Mouse (Mus musculus): ENCODE measurements at regions not wholly inside any gene's neighbourhood (a gene's known extent, or its start where the extent isn't known, plus 50 kb on each side); places are given as distances from the start of the nearest gene placed in this dataset.
A peak's percentile ranks its signal among the peaks of the same experiment; 100 is the strongest.

DNA sequence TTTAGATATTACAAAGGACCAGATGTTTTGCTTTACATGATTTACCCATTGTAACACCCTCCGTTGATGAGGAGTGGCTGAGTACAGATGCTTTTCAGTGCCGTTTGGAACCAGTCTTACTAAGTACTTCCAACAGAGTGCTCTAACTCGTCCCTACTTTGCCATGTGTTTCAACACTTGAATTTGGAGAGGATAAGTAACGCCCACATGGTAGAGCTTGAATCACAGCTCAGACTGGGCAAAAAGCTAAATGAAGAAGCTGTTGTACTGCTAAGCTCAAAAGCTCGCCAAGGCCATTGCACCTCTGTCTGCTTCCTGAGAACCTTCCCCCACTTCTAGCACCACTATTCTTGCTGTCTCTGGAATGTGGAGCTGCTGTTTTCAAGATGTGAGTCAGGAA is 471.1 kb downstream of the Nfib start:
- DNase-seq: no peak

DNA sequence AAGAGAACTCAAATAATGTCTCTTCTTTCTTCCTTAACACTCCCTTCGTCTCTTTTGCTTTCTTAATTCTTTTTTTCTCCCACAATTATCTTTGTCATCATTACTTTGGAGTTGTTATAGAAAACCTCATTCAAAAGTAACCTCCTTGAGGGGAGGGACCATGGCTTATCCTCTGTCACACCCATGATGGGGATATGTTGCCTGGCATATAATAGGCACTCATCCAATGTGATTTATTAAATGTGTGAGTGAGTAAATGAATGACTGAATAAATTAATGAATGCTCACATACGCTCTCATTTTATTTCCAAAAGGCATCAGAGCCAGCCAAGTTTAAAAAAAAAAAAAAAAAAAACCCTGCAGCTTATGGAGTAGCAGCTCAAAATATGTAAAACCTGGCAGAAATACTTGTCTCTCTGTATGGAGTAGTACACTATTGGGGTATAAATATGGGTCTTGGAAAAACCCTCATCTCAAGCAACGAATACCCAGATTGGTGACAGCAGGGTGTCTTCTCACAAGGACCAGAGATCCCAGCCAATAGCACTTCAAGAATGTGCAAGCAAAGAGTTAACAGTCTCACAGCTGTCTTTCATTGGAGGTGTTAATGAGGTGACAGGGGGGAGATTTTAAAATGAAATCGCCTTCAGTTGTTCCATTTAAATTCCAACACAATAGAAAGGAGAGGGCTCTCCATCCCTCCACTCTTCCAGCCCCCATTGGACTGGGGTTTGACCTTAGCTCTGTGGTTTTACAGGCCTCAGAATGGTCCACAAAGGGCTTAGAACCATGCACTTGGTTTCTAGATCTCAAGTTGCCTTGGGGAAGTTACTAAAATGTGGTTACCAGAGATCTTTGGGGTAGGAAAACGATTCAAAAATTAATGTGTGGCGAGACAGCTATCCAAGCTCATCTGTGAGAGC is 479.1 kb downstream of the Nfib start:
- DNase-seq: no peak

DNA sequence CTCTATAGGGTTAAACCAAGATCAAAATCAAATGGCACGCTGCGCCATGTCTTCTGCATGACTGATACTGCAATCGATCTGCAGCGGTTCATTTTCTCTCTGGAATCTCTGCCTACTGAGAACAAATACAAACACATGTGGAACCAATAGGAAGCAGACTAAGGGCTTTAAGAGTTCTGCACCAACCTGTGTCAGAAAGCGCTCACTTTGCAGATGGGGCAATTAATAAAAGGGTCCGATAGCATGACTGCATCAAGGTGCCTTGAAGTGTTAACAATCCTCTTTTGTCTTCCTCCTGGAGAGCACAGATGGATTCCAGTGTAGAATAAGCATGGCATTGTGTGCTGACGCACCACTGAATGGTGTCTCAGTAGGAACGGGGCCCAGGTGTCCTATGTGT is 484.8 kb downstream of the Nfib start:
- no peak for DNase-seq

DNA sequence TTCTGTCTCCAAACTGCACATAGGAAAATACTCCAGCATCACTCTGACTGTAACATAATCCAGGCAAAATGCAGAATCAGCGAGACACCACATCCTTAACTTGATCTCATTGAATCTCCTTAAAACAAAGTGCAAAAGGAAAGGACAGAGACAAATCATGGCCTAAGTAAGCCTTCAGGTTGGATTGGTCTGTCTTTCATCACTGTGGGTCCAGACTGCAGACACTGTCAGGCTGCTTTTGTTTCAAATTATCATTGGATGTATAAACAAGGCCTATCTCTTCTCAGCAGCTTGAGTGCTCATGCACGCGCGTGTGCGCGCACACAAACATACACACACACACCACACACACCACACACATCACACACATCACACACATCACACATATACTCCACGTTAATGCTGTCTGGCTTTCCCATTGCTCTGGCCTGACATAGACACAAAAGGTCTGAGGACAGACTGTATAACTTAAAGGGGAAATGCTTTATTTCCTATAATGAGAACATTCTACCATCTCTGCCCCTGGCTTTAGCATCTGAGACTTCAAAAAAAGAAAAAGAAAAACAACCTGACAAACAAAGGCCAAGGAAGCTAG is 485.3 kb downstream of the Nfib start:
- no peak for DNase-seq

DNA sequence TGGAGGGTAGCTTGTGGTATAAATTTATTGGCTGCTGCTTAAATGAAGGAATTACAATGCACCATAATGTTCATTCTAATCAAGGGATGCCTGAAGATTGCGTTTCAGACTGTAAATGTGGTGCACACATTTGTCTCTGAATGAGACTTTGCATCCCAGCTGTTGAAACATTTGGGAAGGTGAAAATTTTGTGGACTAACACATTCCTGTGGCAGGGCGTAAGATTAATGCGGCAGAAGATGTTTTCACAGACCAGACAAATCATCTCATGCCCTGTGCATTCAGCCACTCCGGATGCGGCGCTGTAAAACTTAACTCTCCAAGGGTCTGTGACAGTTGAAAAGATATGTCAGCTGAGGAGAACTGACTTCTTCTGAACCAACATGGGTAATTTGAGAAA is 486.9 kb downstream of the Nfib start:
- DNase-seq: no peak

DNA sequence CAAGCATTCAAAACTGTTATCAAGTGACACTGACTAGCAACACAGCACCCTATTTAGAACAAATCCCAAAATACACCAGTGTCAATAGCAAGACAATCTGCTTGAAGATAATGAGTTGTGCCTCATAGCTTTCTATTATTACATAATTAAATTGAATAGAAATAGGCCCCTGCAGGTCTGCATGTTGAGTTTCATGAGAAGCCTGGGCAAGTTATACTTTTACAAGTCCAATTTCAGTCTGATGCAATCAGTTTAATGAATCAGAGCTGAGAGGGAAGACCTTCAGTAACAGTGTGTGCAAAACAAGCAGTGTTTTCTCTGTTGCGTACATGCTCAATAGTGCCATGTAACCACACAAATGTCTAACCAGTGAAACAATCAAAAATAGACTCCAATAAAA is 498.5 kb downstream of the Nfib start:
- no peak for DNase-seq

DNA sequence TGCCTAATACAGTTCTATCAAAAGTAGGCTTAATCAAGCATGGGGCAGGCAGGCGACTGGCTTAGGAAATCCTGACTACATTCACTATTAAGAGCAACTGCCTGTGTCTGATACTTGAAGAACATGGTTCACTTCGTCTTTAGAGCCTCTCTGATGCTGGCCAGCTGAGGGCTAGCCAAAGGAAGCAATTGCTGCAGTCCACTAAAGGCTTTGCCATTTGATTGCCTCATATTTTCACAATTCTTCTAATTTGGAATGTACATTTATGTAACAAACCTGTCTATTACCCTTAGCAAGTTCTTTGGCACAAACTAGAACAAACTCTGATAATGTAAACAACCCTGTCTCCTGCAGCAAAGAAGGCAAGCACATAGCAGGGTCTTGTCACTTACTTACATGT is 505.2 kb downstream of the Nfib start:
- DNase-seq: peak; percentile 44 to 53

DNA sequence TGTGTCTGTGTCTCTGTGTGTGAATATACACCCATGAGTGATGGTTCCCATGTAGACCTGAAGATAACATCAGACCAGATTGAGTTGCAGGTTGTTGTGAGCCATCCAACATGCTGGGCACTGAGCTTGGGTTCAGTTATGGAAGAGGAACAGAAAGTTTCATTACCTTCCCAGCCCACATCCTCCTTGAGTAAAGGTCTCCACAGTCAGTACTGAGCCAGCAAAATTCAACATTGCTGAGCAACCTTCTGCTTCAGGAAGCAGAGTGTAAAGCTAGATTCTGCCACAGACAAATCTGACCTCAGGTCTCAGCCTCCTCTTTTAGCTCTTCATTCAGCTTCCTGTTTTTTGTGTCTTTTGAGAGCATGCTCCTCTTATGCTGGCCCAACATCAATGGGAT is 506.4 kb downstream of the Nfib start:
- DNase-seq: no peak

DNA sequence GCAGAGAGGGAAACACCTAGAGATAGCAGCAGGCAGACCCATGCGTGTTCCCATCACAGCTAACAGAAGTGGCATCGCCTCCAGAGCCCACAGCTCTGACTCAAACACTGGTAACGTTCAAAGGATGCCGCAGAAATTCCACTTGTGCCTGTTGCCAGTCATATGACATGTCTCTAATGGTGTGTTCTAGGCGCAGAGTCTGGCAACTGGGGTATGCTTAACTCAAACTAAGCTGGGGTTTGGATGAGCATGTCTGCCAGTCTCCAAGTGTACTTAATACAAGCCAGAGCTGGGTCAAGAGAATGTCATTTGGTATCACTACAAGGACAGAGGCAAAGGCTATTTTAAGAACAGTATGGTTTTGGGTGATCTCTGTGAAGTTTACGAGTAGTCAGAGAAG is 507.9 kb downstream of the Nfib start:
- DNase-seq: peak; percentile 51 to 71

DNA sequence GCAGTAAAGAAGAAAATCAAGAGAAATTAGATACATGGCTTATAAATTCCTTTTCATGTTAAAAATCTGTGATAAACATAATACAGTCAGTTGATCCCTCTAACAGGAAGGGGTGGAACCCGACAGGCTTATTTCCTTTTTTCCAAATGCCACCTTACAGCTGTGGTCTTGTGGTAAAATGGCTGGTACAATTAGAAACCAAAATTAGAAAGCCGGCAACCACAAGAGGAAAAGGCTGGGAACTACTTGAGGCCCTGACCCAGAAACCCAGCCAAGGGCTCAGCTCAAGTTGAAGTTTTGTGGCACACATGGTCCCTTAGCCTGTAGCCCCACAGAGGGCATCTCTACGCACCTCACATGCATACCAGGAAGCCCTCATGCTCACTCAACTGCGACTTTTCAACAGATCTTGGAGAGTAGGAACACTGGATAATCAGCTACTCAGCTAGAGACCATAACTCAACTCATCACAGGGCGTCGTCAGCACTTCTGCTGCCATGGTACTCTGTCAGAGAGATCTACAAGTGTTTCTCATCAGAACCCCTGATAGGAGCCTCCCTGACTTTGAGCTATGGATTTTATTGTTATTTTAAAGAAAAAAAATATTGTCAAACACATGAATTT is 509.4 kb downstream of the Nfib start:
- no peak for DNase-seq

DNA sequence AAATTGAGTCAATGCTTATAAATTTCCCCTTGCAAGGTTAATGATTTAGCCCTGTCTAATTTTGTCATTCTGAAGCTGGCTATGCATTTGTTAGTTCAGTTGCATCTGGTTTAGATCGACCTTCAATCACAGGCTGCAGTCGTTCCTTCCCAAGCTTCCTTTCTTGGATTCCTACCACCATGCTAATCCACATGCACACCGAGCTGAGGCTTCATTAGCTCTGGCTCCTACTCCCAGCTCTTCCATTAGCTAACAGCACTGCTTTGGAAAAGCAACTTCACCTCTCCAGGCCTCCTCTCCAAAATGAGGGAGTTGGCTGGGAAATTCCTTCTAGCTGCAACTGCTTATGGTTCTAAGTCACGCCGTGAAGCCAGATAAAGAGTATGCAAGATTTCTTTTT is 511.6 kb downstream of the Nfib start:
- DNase-seq: no peak

DNA sequence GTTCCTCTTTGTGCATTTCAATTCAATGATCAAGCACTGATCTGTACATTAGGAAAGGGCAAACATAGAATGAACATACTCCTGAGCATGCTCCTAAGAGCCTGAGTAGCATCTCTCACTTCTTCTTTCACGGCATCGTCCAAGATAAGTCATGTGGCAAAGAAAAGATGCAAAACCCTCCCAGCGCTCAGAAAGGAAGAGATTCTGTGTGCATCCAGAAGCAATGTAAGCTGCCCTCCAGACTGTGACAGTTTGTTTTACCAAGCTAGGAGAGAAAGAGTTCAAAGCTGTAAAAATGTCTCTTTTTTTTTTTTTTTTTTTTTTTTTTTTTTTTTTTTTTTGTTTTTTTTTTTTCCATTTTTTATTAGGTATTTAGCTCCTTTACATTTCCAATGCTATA is 518.7 kb downstream of the Nfib start:
- DNase-seq: no peak

DNA sequence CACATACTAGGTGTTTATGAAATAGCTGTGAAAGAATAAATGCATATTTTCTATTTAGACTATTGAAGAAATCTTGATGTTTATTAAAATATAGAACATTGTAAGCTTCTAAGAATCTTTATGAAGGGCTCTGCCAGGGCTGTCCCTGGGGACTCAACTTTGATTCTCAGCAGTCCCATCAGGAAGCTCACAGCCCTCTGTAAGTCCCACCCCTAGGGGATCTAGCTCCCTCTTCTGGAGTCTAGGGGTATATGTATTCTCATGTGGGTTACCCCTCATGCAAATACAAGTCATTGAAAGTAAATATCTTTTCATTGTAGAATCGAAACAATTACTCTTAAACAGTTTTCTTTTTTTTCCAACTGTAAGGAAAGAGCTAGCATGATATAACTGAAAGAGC is 521.6 kb downstream of the Nfib start:
- DNase-seq: no peak

DNA sequence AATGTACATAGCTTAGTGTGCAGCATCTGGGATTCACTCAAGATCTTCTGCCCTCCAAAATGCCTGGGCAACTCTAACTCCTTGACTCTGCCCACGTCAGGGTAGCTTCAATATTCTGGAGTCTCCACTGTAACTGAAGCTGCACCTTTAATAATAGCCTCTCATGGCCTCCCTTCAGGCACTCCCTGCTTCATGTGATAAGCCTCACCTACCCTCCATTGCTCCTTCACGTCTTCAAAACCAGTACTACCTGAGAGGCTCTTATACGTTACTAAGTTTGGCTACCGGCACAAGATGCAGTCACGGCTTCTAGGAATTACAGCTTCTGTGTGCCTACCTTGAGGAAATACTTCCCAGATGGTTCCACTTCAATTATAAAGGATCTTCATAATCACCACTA is 527.4 kb downstream of the Nfib start:
- no peak for DNase-seq

DNA sequence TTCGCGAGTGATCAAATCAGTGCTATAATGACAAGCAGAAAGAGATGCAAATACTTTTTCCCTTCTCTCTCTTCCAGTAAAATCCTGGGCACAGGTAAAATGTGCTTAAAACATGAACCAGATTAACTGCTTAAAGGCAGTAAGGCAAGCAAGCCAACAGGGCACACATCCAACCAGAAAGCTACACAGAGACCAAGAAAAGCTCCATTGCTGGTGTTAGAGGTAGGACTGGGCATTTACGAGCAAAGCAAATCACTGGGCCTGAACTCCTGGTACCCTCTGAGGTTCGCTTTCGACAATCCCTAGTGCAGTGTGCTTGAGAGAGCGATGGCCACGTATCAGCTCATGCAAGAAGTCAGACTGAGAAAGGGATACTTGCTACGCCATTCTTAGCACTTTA is 528.8 kb downstream of the Nfib start:
- no peak for DNase-seq

DNA sequence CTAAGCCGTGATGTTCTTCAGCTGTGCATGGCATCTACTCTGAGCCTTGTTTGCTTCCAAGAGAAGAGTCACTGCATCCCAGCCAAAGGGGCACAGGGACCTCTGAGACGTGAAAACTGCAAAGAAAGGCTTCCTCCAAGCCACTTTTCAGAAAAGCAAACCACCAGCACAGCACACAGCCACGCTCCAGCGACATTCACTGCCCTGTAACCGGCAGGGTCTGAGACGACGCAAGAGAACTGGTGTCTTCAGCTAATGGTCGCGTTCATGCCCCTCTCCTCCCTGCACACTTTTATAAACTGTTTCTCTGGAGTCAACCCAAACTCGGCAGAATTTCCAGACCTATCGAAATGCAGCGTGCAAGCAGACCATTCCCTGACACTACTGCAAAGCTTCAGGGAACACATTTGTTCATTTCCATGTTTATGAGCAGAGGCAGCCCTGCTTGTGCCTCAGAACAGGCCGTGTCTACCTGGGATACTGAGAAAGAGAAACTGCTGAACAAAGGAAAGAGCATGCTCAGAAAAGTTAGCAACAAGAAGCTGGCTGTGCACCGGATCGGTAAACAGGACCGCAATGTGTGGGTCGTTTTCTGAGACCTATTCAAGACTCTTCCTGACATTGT is 532.0 kb downstream of the Nfib start:
- DNase-seq: no peak

DNA sequence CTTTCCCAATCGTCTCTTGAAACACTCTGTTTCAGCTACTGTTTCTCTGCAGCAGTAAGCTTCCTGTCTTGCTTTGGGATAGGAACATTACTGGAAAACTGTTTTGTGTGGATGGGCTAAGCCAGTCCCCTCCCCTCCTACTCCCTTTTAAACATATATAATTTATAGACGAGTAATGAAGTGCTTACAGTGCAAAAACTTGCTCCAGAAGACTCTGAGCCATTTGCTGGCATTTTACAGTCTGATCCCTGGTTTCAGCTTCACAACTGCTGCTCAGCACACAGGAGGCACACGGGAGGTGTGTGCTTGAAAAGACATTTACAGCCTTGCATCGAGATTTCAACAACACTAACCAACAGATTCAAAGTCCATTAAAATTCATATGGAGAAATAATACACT is 534.6 kb downstream of the Nfib start:
- no peak for DNase-seq

DNA sequence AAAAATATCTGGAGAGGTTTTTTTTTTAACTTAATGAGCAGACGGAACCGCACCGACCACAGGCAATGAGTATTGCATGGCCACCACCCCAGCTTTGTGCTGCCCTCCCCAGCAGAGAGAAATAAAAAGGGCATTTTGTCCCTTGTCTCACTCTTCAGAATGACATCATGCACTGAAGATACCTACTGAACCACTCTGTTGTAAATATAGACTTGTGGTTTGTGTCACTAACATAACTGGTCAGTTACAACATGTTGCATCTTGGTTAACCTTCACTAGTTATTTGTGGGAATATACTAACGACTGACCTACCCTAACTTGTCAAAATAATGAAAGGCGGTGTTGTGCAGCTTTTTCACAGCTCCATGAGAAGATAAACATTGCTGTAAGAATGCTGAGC is 537.5 kb downstream of the Nfib start:
- DNase-seq: no peak

DNA sequence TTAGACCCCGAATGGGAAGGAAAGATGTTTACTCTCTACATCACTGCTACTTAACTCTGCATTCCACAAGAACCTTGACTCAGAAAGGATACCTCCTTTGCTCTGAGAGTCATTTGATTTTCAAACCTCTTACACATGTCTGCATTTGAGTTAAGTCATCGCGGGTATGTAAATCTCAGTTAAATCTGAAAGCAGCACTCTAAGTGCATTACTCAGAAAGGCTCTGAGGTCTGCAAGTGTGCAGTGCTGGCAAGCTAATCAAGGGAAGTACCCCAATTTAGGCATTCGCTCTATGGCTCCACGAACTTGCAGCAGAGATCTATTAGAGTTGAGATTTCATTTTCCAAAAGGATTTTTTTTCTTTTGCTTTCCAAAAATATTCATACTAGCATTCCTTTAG is 538.2 kb downstream of the Nfib start:
- DNase-seq: no peak

DNA sequence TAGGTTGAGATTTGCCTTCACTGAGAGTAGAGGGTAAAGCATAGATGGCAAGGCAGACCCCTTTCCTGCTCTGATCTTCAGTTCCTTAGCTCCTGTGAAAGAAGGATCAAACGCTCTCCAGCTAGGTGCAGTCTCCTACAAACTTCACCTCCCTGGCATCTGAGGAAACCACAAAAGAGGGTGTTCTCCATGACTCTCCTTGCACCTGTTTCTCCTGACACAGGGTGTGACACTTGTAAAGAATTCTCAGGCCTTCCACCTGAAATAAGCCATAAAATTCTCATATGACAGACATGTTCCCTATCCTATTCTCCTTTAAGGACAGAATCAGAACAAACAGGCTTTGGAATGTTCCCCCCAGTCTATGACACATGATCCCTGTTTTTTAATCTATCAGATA is 538.7 kb downstream of the Nfib start:
- DNase-seq: no peak

DNA sequence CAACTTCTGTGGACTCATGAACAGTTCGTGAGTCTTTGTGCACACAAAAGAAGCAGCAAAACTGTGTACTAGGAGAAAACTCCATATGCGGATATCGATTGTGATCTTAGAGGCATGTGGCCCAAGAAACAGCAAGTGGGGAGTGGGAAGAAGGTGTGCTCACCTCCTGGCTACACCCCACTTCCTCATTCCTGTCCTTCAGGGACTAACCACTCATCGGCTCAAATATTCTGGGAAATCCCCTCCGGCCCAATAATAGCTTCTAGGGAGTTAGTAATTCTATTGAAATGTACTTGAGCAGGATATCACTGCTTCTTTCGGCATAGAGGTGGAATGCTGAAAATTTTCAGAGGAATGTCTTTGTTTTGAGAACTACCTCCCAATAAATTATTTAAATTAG is 539.5 kb downstream of the Nfib start:
- peak in 1 of 2 experiments; percentile 16 for DNase-seq

DNA sequence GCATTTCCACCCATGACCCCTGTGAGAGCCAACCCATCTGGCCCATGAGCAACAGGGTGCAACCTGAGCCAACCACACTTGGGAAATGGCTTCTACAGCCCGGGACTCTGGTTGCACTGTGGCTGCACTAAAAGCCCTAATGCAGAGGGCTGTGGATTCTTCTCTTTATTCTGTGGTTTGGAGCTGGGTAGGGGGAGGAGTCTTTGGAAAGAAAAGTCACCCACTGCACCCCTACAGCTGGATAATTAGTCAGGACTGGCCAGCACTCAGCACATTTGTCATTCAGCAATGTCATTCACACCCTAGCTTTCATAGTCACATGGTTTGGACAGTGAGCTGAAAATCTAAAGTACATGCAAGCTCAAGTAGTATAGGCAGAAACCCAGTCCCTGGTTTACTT is 541.5 kb downstream of the Nfib start:
- DNase-seq: peak; percentile 24 to 28

DNA sequence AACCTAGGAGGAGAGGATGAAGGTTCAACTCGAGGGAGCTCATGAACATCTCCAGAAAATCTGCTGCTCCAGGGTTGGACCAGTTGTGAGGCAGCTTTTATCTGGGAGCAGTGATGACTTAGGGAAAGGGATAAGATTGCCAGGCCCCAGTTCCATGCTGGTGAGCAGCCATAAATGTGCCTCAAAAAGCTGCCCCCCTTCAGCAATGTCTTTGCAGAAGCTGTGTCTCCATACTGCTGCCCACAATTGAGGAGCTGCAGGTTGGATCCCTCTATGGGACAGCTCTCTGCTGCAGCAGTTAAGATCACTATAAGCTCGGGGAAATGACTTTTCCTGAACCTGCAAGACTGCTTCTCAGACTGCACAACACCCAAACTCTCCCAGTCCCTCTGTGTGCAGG is 543.7 kb downstream of the Nfib start:
- no peak for DNase-seq
